Comparison of ENCODE assay signal across 26 mouse cellular contexts in genomic region chr13:44394016-44394415, GRCm38 (mm10).
"Had no signal": no experiment of that assay in that cellular context is flagged by ENCODE, and none has a peak within 500 bp of the region (broad histone marks: within the 10 kb centered on the region; RNA-seq: fewer than 3 reads in every experiment).

No protein-coding gene starts in this region.

- ATAC-seq: hindbrain, postnatal 0 days; intestine, embryonic 16.5 days; liver, embryonic 12.5 days had no signal

- DNase-seq: gastrocnemius, postnatal 14 days; gastrocnemius, postnatal 36 days; heart, adult 11 months; heart, adult 2 months; heart, postnatal 14 days; heart, postnatal 36 days; kidney, adult 11 months; kidney, adult 2 months; kidney, adult 9 months; kidney, postnatal 14 days; kidney, postnatal 36 days; layer of hippocampus, adult 9-11 months; layer of hippocampus, postnatal 36 days; left cerebral cortex, postnatal 4 days had no signal

- H3K27ac ChIP-seq: heart, adult 2 months; heart, embryonic 13.5 days; heart, embryonic 15.5 days; hindbrain, embryonic 13.5 days; hindbrain, embryonic 15.5 days; hindbrain, postnatal 0 days; kidney, embryonic 15.5 days; kidney, postnatal 0 days; limb, embryonic 13.5 days; limb, embryonic 15.5 days; liver, embryonic 12.5 days; liver, embryonic 14.5 days had no signal

- H3K27me3 ChIP-seq: heart, embryonic 13.5 days; heart, embryonic 15.5 days; hindbrain, embryonic 13.5 days; hindbrain, embryonic 15.5 days; kidney, embryonic 15.5 days; limb, embryonic 13.5 days; limb, embryonic 15.5 days; liver, embryonic 12.5 days had no signal

- H3K4me3 ChIP-seq: heart, adult 2 months; heart, embryonic 13.5 days; heart, embryonic 15.5 days; hindbrain, embryonic 13.5 days; hindbrain, embryonic 15.5 days; kidney, embryonic 15.5 days; limb, embryonic 13.5 days; limb, embryonic 15.5 days; liver, embryonic 12.5 days had no signal

- H3K4me1 ChIP-seq: heart, embryonic 13.5 days; heart, embryonic 15.5 days; hindbrain, embryonic 13.5 days; hindbrain, embryonic 15.5 days; liver, embryonic 12.5 days had no signal
